Mouse (Mus musculus) forebrain, embryonic 11.5 days (tissue): Measurements from ENCODE around the gene Elovl2. TPM values are rescaled to one million over a fixed set of nuclear protein-coding genes. Genes with fewer than 3 reads are reported as not detected.
"Not testable (repeated sequence)": the region's sequence is repeated elsewhere in the genome, so short reads cannot be mapped to it uniquely, and the experiment has no call there.

Source experiments
- ATAC-seq: fragments of 200-750 bp; cut with Nextera tagmentation; replicated peaks from 2 replicates; pipeline ENCODE4 v1.8.0; 2017; ENCODE audit warnings: moderate TSS enrichment; ENCODE audit not compliant: low FRiP score
- DNase-seq: peaks from one replicate; pipeline ENCODE4 v3.0.0-alpha.2; 2017; ENCODE audit warnings: low spot score
- H3K27ac ChIP-seq: fragments of 300-500 bp; sonication (generic); 2 replicates; pipeline ENCODE4 v1.5.1; 2014; ENCODE audit warnings: low read depth, low read length
- H3K27me3 ChIP-seq: fragments of 300-500 bp; sonication (generic); 2 replicates; pipeline ENCODE4 v1.6.1; 2014; ENCODE audit warnings: mild to moderate bottlenecking, low read length, mixed read lengths; ENCODE audit not compliant: control insufficient read depth, insufficient read depth
- H3K36me3 ChIP-seq: fragments of 300-500 bp; sonication (generic); 2 replicates; pipeline ENCODE4 v1.6.1; 2014; ENCODE audit warnings: mild to moderate bottlenecking, low read length, moderate library complexity, mixed read lengths; ENCODE audit not compliant: control insufficient read depth, insufficient read depth
- H3K4me1 ChIP-seq: fragments of 300-500 bp; sonication (generic); replicated peaks from 2 replicates; pipeline ENCODE4 v1.6.1; 2014; ENCODE audit warnings: low read length, mixed read lengths; ENCODE audit not compliant: control insufficient read depth, insufficient read depth
- H3K4me2 ChIP-seq: fragments of 300-500 bp; sonication (generic); 2 replicates; pipeline ENCODE4 v1.6.1; 2014; ENCODE audit warnings: low read depth, mild to moderate bottlenecking, low read length, moderate library complexity, mixed read lengths; ENCODE audit not compliant: severe bottlenecking
- H3K4me3 ChIP-seq: fragments of 300-500 bp; sonication (generic); 2 replicates; pipeline ENCODE4 v1.5.1; 2014; ENCODE audit warnings: low read depth, low read length
- H3K9ac ChIP-seq: fragments of 300-500 bp; sonication (generic); 2 replicates; pipeline ENCODE4 v1.6.1; 2014; ENCODE audit warnings: low read length
- H3K9me3 ChIP-seq: fragments of 300-500 bp; sonication (generic); 2 replicates; pipeline ENCODE4 v1.6.1; 2016; ENCODE audit warnings: low read length, mixed read lengths; ENCODE audit not compliant: control insufficient read depth
- WGBS: fragments of 180-500 bp; shearing (Covaris S2); extraction: QIAGEN DNeasy Blood & Tissue Kit; methylation state at CpG from one replicate; pipeline ENCODE4 v1.1.7; 2014; 5-methylcytosine and 5-hydroxymethylcytosine counted together
- polyA plus RNA-seq: library from polyadenylated mRNA; unstranded; fragments of >200 nt; fragmentation: Nextera tagmentation; extraction: Ambion mirVana; gene quantifications from 2 replicates; pipeline ENCODE4 v1.2.1, GENCODE M21; 2014

The Elovl2 gene
- polyA plus RNA-seq, 1 experiment from 2014 or later = 52.8 TPM

- no peak overlapping the region for H3K9ac ChIP-seq
- ATAC-seq (no peak), DNase-seq (no peak)
- H3K4me2 ChIP-seq = no peak overlapping the region
- 91% methylated on average over 5 of the region's 5 CpGs for WGBS
- no peaks in the 10 kb centered on the region for H3K27me3 ChIP-seq
- H3K4me3 ChIP-seq = no peak overlapping the region
- no peaks in the 10 kb centered on the region for H3K36me3 ChIP-seq
- H3K27ac ChIP-seq = no peak overlapping the region
- H3K4me1 ChIP-seq = 0 out of 2 replicates have a peak, but pooled peaks cover 2% of the 10 kb centered on the region
- H3K9me3 ChIP-seq = no peaks in the 10 kb centered on the region
Measured at GRCm38 (mm10) chr13:41206241-41206640, 14.0 kb downstream of the Elovl2 start.

DNA sequence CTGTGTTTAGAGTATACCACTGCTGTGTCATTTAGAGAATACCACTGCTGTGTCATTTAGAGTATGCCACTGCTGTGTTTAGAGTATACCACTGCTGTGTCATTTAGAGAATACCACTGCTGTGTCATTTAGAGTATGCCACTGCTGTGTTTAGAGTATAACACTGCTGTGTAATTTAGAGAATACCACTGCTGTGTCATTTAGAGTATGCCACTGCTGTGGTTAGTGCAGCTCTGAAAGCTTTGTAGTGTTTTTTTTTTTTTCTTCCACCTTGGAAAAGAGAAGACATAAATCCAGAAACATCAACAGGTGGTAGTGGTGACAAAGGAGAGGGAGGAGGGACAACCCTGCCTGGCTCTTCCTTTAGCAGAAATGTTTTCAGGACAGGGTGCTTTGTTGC lies 14.6 kb downstream of the Elovl2 start:
- H3K9ac ChIP-seq, H3K4me1 ChIP-seq, DNase-seq, H3K4me2 ChIP-seq, H3K27ac ChIP-seq, H3K36me3 ChIP-seq, H3K9me3 ChIP-seq, ATAC-seq, H3K27me3 ChIP-seq, H3K4me3 ChIP-seq: not testable (repeated sequence)

DNA sequence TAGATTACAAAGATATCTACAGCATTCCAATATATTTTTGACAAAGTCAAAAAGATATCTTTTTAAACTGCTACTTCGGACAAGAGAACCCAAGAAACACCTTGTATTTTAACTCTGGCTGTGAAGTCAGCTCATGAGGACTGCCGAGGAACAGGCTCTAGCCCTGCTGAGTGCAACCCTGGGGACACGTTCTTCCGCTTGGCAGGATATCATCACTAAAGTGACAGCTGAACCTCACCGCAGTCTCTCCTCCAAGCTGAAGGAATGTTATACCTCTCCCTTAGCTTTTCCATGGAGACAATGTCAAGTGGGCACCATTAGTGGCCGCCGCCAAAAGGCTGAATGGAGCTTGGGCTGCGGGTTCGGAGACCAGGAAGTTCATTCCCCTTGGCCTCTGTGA lies 16.5 kb downstream of the Elovl2 start:
- no peak overlapping the region for H3K9ac ChIP-seq
- ATAC-seq (no peak), DNase-seq (no peak)
- no peaks in the 10 kb centered on the region for H3K27me3 ChIP-seq
- WGBS = 73% methylated on average over 9 of the region's 9 CpGs
- 0 out of 2 replicates have a peak, but pooled peaks cover 2% of the 10 kb centered on the region for H3K4me1 ChIP-seq
- no peak overlapping the region for H3K4me3 ChIP-seq
- no peaks in the 10 kb centered on the region for H3K9me3 ChIP-seq
- H3K36me3 ChIP-seq = no peaks in the 10 kb centered on the region
- no peak overlapping the region for H3K27ac ChIP-seq
- no peak overlapping the region for H3K4me2 ChIP-seq

GRCm38 (mm10) chr13:41203289-41203688 lies 16.9 kb downstream of the Elovl2 start:
- DNase-seq (no peak), ATAC-seq (no peak)
- Histone ChIP-seq H3K9ac (no peak overlapping the region), H3K9me3 (no peaks in the 10 kb centered on the region), H3K4me3 (no peak overlapping the region), H3K27ac (no peak overlapping the region), H3K4me2 (no peak overlapping the region), H3K27me3 (no peaks in the 10 kb centered on the region), H3K4me1 (0 out of 2 replicates have a peak, but pooled peaks cover 2% of the 10 kb centered on the region), H3K36me3 (no peaks in the 10 kb centered on the region)
- 69% methylated on average over 7 of the region's 7 CpGs for WGBS

GRCm38 (mm10) chr13:41200861-41201260 lies 19.3 kb downstream of the Elovl2 start:
- no peaks in the 10 kb centered on the region for H3K9me3 ChIP-seq
- DNase-seq (no peak), ATAC-seq (no peak)
- H3K36me3 ChIP-seq = no peaks in the 10 kb centered on the region
- H3K27ac ChIP-seq = no peak overlapping the region
- 0 out of 2 replicates have a peak, but pooled peaks cover 2% of the 10 kb centered on the region for H3K4me1 ChIP-seq
- H3K4me3 ChIP-seq = no peak overlapping the region
- 79% methylated on average over 2 of the region's 2 CpGs for WGBS
- H3K4me2 ChIP-seq = no peak overlapping the region
- no peak overlapping the region for H3K9ac ChIP-seq
- no peaks in the 10 kb centered on the region for H3K27me3 ChIP-seq

DNA sequence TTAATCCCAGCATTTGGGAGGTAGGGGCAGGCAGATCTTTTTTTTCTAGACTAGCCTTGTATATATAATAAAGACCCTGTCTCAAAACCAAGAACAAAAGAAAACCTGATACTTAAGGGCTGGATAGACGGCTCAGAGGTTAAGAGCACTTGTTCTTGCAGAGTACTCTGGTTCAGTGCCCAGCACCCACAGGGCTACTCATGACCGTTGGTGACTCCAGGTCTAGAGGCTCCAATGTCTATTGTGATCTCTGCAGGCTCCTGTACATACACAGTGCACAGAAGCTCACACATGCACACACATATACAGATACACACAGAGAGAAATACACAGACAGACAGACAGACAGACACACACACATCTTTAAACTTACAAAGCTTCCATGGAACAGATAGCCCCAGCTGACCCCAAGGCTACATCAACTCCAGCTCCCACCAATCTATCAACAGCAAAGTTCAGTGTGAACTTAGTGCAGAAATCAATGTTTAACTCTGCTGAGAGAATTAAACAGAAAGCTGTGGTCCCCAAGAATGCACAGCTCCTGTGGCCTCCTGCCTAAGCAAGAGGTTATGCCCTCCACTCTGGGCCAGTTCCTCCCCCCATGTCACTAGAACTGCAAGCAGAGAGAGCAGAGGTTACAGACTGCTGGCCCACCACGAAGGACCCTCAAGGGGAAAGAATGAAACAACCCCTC lies 24.4 kb downstream of the Elovl2 start:
- no peak for DNase-seq
- H3K4me1 ChIP-seq = no peaks in the 10 kb centered on the region
- H3K27me3 ChIP-seq = no peaks in the 10 kb centered on the region
- ATAC-seq = no peak
- no peak overlapping the region for H3K9ac ChIP-seq
- H3K4me2 ChIP-seq = no peak overlapping the region
- H3K9me3 ChIP-seq = no peaks in the 10 kb centered on the region
- no peak overlapping the region for H3K4me3 ChIP-seq
- 84% methylated on average over 3 of the region's 3 CpGs for WGBS
- H3K36me3 ChIP-seq = no peaks in the 10 kb centered on the region; the same call in 1 of the 2 replicates
- no peak overlapping the region for H3K27ac ChIP-seq

DNA sequence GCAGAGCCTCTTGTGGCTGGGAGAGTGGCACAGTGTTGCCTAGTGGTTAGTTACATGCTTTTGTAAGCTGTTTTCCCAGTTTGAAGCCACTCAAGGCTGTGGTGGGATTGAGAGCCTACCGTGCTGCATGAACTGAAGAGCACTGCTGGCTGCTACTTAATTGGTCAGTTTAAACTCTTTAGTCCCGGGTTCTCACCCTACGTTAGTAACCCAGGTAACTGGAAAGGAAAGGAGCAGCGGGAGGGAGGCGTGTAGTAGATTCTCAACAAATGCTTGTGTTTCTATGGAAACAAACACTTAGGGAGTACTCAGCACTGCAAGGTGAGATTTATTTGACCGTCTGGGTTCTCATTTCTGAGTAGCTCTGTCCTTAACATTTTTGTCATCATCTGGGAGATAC lies 32.3 kb downstream of the Elovl2 start:
- no peak for ATAC-seq
- Histone ChIP-seq H3K27ac (no peak overlapping the region), H3K4me1 (no peaks in the 10 kb centered on the region), H3K4me2 (no peak overlapping the region), H3K36me3 (no peaks in the 10 kb centered on the region; the same call in 1 of the 2 replicates), H3K9me3 (no peaks in the 10 kb centered on the region), H3K4me3 (no peak overlapping the region), H3K27me3 (no peaks in the 10 kb centered on the region), H3K9ac (no peak overlapping the region)
- 72% methylated on average over 6 of the region's 6 CpGs for WGBS
- DNase-seq = no peak

- no peaks in the 10 kb centered on the region for H3K4me1 ChIP-seq
- no peaks in the 10 kb centered on the region for H3K9me3 ChIP-seq
- H3K4me2 ChIP-seq = no peak overlapping the region
- H3K4me3 ChIP-seq = no peak overlapping the region
- no peak for DNase-seq
- no peak overlapping the region for H3K27ac ChIP-seq
- H3K36me3 ChIP-seq = no peaks in the 10 kb centered on the region
- ATAC-seq = no peak
- H3K9ac ChIP-seq = no peak overlapping the region
- 71% methylated on average over 5 of the region's 5 CpGs for WGBS
- no peaks in the 10 kb centered on the region for H3K27me3 ChIP-seq
Measured at GRCm38 (mm10) chr13:41158426-41158825, 61.8 kb downstream of the Elovl2 start.

DNA sequence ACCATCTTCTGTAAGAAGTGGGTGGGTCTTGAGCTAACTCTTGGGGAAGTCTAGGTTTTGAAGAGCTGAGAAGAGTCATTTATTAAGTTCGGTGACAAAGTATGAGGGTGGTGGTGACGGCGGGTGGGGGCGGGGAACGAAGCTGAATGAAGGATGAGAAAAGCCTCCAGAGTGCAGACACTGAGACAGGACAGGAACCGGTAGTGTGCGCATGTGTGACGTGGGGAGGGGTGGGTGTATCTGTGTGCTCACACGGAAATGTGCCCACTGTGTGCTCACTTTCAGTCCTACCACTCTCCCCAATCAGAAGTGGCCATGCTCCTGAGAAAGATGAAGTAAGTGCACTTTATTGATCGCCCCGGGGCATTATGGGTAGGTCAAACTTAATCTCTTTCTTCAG lies 67.1 kb downstream of the Elovl2 start:
- Histone ChIP-seq H3K27me3 (no peaks in the 10 kb centered on the region), H3K27ac (no peak overlapping the region), H3K9me3 (no peaks in the 10 kb centered on the region), H3K9ac (no peak overlapping the region), H3K4me2 (no peak overlapping the region), H3K4me1 (no peaks in the 10 kb centered on the region), H3K4me3 (no peak overlapping the region), H3K36me3 (no peaks in the 10 kb centered on the region)
- WGBS = 87% methylated on average over 11 of the region's 11 CpGs
- no peak for DNase-seq
- no peak for ATAC-seq
